Comparison of ENCODE assay signal across 16 mouse cellular contexts in the genomic region with DNA sequence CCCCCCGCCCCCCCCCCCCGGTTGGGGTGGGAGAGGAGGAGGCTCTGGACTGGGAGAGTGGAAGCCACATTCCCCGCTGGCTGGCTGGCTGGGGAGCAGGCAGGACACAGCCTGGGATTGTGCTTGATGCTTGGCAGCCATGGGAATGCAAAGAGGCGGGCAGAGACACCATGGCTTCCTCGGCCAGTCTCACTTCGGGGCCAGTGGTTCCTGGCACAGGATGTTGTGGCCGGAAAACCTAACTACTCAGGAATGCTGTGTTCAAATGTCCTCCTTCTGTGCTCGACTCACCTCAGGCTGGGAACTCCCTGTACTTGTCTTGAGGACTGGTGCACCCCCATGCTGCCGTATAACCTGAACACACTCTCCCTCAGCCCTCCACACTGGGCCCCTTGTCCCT. TPM values are rescaled to one million over a fixed set of nuclear protein-coding genes. Genes with fewer than 3 reads are reported as not detected.
A peak's percentile ranks its signal among the peaks of the same experiment; 100 is the strongest.
DNase-seq lines count a peak whose midpoint lies in the region; ATAC-seq and TF ChIP-seq lines count a peak whose summit lies in the region.
"Had no signal": no experiment of that assay in that cellular context is flagged by ENCODE, and none has a peak within 500 bp of the region (broad histone marks: within the 10 kb centered on the region; RNA-seq: fewer than 3 reads in every experiment).

No protein-coding gene starts in this region.

- no peak for TF ChIP-seq CTCF in lung, adult 2 months (IDR thresholded peaks at IDR 0.05; ENCODE audit: insufficient read depth, low read length)

- H3K36me3 ChIP-seq in lung, embryonic 15.5 days = no peaks in the 10 kb centered on the region
- no peaks in the 10 kb centered on the region for H3K36me3 ChIP-seq in embryonic facial prominence, embryonic 11.5 days (replicated peaks; ENCODE audit: control insufficient read depth, insufficient read depth, low read depth, low read length)
- H3K36me3 ChIP-seq in limb, embryonic 14.5 days (ENCODE audit: control insufficient read depth, insufficient read depth, low read length) = peaks cover 3% of the 10 kb centered on the region; the same call in 1 of the 2 replicates
- H3K36me3 ChIP-seq: hindbrain, embryonic 10.5 days; neural tube, embryonic 15.5 days had no signal

- 0 out of 2 replicates have a peak overlapping the region, but pooled peaks have one; percentile 4 for H3K27ac ChIP-seq in lung, embryonic 15.5 days
- no peak overlapping the region for H3K27ac ChIP-seq in embryonic facial prominence, embryonic 11.5 days (replicated peaks; ENCODE audit: low read depth, low read length)
- peak overlapping the region; percentile 28; the same call in 1 of the 2 replicates for H3K27ac ChIP-seq in limb, embryonic 14.5 days (replicated peaks; ENCODE audit: low read depth, low read length)
- H3K27ac ChIP-seq: heart, embryonic 13.5 days; hindbrain, embryonic 10.5 days; intestine, embryonic 15.5 days; neural tube, embryonic 15.5 days had no signal

- no peak overlapping the region for H3K4me3 ChIP-seq in lung, embryonic 15.5 days
- no peak overlapping the region for H3K4me3 ChIP-seq in lung, adult 2 months (replicated peaks; ENCODE audit: extremely low read depth, low read depth, low read length)
- no peak overlapping the region for H3K4me3 ChIP-seq in embryonic facial prominence, embryonic 11.5 days (ENCODE audit: low read depth, low read length)
- H3K4me3 ChIP-seq in limb, embryonic 14.5 days (replicated peaks; ENCODE audit: low read length) = no peak overlapping the region
- H3K4me3 ChIP-seq: heart, embryonic 13.5 days; hindbrain, embryonic 10.5 days; intestine, embryonic 15.5 days; neural tube, embryonic 15.5 days had no signal

- H3K9me3 ChIP-seq in lung, embryonic 15.5 days = no peaks in the 10 kb centered on the region
- H3K9me3 ChIP-seq in embryonic facial prominence, embryonic 11.5 days (replicated peaks; ENCODE audit: control insufficient read depth, low read length) = no peaks in the 10 kb centered on the region
- no peaks in the 10 kb centered on the region for H3K9me3 ChIP-seq in limb, embryonic 14.5 days (ENCODE audit: control insufficient read depth, low read length)
- H3K9me3 ChIP-seq: heart, embryonic 13.5 days; hindbrain, embryonic 10.5 days; intestine, embryonic 15.5 days; neural tube, embryonic 15.5 days had no signal

- peak overlapping the region; percentile 6; the same call in 1 of the 2 replicates for H3K4me2 ChIP-seq in lung, embryonic 15.5 days
- H3K4me2 ChIP-seq in embryonic facial prominence, embryonic 11.5 days (ENCODE audit: low read depth, low read length) = no peak overlapping the region
- H3K4me2 ChIP-seq in limb, embryonic 14.5 days (replicated peaks; ENCODE audit: low read depth, low read length, severe bottlenecking) = no peak overlapping the region
- H3K4me2 ChIP-seq: heart, embryonic 13.5 days; intestine, embryonic 15.5 days; neural tube, embryonic 15.5 days had no signal

- TF ChIP-seq POLR2A in lung, adult 2 months (IDR thresholded peaks at IDR 0.05; ENCODE audit: borderline replicate concordance, extremely low read depth, low read depth, low read length) = no peak
- no peak for TF ChIP-seq POLR2A in limb, embryonic 14.5 days (IDR thresholded peaks at IDR 0.05; ENCODE audit: borderline replicate concordance, extremely low read depth, insufficient read depth, insufficient read length)

- WGBS in lung, embryonic 15.5 days = 29% methylated on average over 7 of the region's 9 CpGs
- 25% methylated on average over 8 of the region's 9 CpGs for WGBS in lung, adult 2 months
- 53% methylated on average over 7 of the region's 9 CpGs for WGBS in embryonic facial prominence, embryonic 11.5 days
- WGBS in limb, embryonic 14.5 days = 42% methylated on average over 7 of the region's 9 CpGs

- H3K27me3 ChIP-seq in lung, embryonic 15.5 days = peaks cover 3% of the 10 kb centered on the region; the same call in 1 of the 2 replicates
- H3K27me3 ChIP-seq in embryonic facial prominence, embryonic 11.5 days (ENCODE audit: control insufficient read depth, insufficient read depth, low read length) = peaks cover 23% of the 10 kb centered on the region
- peaks cover 7% of the 10 kb centered on the region; the same call in 1 of the 2 replicates for H3K27me3 ChIP-seq in limb, embryonic 14.5 days (ENCODE audit: control insufficient read depth, insufficient read depth, low read length)

- intact Hi-C loops in gastrocnemius, postnatal 14 days (cut with DNase I; ENCODE audit: low total_unique reads) = no loop called here

- H3K4me1 ChIP-seq in lung, embryonic 15.5 days = peaks cover 24% of the 10 kb centered on the region
- no peaks in the 10 kb centered on the region; the same call in 1 of the 2 replicates for H3K4me1 ChIP-seq in lung, adult 2 months (ENCODE audit: control insufficient read depth, insufficient read depth, low read length)
- H3K4me1 ChIP-seq in embryonic facial prominence, embryonic 11.5 days (ENCODE audit: control insufficient read depth, insufficient read depth, low read length) = no peaks in the 10 kb centered on the region
- H3K4me1 ChIP-seq in limb, embryonic 14.5 days (ENCODE audit: control insufficient read depth, insufficient read depth, low read length) = peaks cover 11% of the 10 kb centered on the region

- no peak for ATAC-seq in lung, embryonic 15.5 days (ENCODE audit: borderline replicate concordance, extremely low read depth, low FRiP score, low TSS enrichment)
- 0 out of 2 replicates have a peak, but pooled peaks have one; percentile 15 for ATAC-seq in embryonic facial prominence, embryonic 11.5 days (replicated peaks; ENCODE audit: insufficient number of reproducible peaks, low FRiP score, low TSS enrichment, low read depth)
- ATAC-seq in limb, embryonic 14.5 days (ENCODE audit: low FRiP score, low read depth) = no peak
- ATAC-seq: intestine, embryonic 15.5 days had no signal

- DNase-seq in gastrocnemius, postnatal 14 days = peak; percentile 59
- DNase-seq in gastrocnemius, adult 8-10 months (ENCODE audit: low spot score in 2 of 2) = no peak
- DNase-seq in lung, adult 2 months = no peak
- no peak for DNase-seq in embryonic facial prominence, embryonic 11.5 days (ENCODE audit: low spot score)
- peak; percentile 26 for DNase-seq in limb, embryonic 14.5 days (ENCODE audit: low spot score)
- no peak for DNase-seq in spleen, adult 12 weeks (ENCODE audit: low spot score)
- no peak for DNase-seq in thymus, postnatal 36 days
- DNase-seq: B cell, adult 2 months; cerebellum, adult 18-20 months; layer of hippocampus, adult 9-11 months; retina, postnatal 1 day had no signal

- H3K9ac ChIP-seq in lung, embryonic 15.5 days = no peak overlapping the region
- H3K9ac ChIP-seq in embryonic facial prominence, embryonic 11.5 days (replicated peaks; ENCODE audit: low read length) = no peak overlapping the region
- H3K9ac ChIP-seq in limb, embryonic 14.5 days (ENCODE audit: low read depth, low read length, severe bottlenecking) = 0 out of 2 replicates have a peak overlapping the region, but pooled peaks have one; percentile 12
- H3K9ac ChIP-seq: heart, embryonic 13.5 days; intestine, embryonic 15.5 days; neural tube, embryonic 15.5 days had no signal

RNA-seq across cellular contexts. Expression of gene Dok1, which starts 5.6 kb away (rescaled TPM):
- 1 to 10 TPM; 5.0 to 7.1 TPM for total RNA-seq in gastrocnemius, postnatal 14 days (2021)
- 1 to 10 TPM in 3 of 4 experiments, under 1 TPM in 1; 0.56 to 1.2 (median 1.1) TPM for total RNA-seq in gastrocnemius, adult 8-10 months (2022)
- polyA plus RNA-seq in lung, embryonic 15.5 days (2015; fragmentation: Nextera tagmentation; extraction: Ambion mirVana) = 18.3 and 19.6 TPM in 2 replicates
- 12.6 and 15.1 TPM in 2 replicates for polyA plus RNA-seq in lung, adult 2 months (2012; rRNA removed)
- polyA plus RNA-seq in embryonic facial prominence, embryonic 11.5 days (2014; fragmentation: Nextera tagmentation; extraction: Ambion mirVana) = 5.4 and 8.2 TPM in 2 replicates
- polyA plus RNA-seq in limb, embryonic 14.5 days (2012; rRNA removed) = 17.1 and 17.4 TPM in 2 replicates
- polyA plus RNA-seq in limb, embryonic 14.5 days (2014; fragmentation: Nextera tagmentation; extraction: Ambion mirVana) = 9.6 and 11.4 TPM in 2 replicates

RNA-seq across cellular contexts. Expression of gene Loxl3, which starts 6.3 kb away (rescaled TPM):
- total RNA-seq in gastrocnemius, postnatal 14 days (2021) = 1 to 10 TPM; 6.9 to 7.4 TPM
- 1 to 10 TPM in 3 of 4 experiments, under 1 TPM in 1; 0.97 to 1.5 (median 1.3) TPM for total RNA-seq in gastrocnemius, adult 8-10 months (2022)
- polyA plus RNA-seq in lung, embryonic 15.5 days (2015; fragmentation: Nextera tagmentation; extraction: Ambion mirVana) = 21.9 and 23.2 TPM in 2 replicates
- 6.7 and 8.5 TPM in 2 replicates for polyA plus RNA-seq in lung, adult 2 months (2012; rRNA removed)
- polyA plus RNA-seq in embryonic facial prominence, embryonic 11.5 days (2014; fragmentation: Nextera tagmentation; extraction: Ambion mirVana) = 8.9 and 10.1 TPM in 2 replicates
- 55.6 and 58.6 TPM in 2 replicates for polyA plus RNA-seq in limb, embryonic 14.5 days (2012; rRNA removed)
- 24.1 and 26.0 TPM in 2 replicates for polyA plus RNA-seq in limb, embryonic 14.5 days (2014; fragmentation: Nextera tagmentation; extraction: Ambion mirVana)

RNA-seq across cellular contexts. Expression of gene Aup1, which starts 26.6 kb away (rescaled TPM):
- total RNA-seq in gastrocnemius, postnatal 14 days (2021) = 10 to 100 TPM; 60.2 to 65.8 TPM
- 100 to 1,000 TPM in 2 of 4 experiments, 10 to 100 TPM in 2; 91.1 to 109 (median 102) TPM for total RNA-seq in gastrocnemius, adult 8-10 months (2022)
- 177 and 188 TPM in 2 replicates for polyA plus RNA-seq in lung, embryonic 15.5 days (2015; fragmentation: Nextera tagmentation; extraction: Ambion mirVana)
- 389 and 538 TPM in 2 replicates for polyA plus RNA-seq in lung, adult 2 months (2012; rRNA removed)
- 105 and 108 TPM in 2 replicates for polyA plus RNA-seq in embryonic facial prominence, embryonic 11.5 days (2014; fragmentation: Nextera tagmentation; extraction: Ambion mirVana)
- 331 and 427 TPM in 2 replicates for polyA plus RNA-seq in limb, embryonic 14.5 days (2012; rRNA removed)
- 131 and 136 TPM in 2 replicates for polyA plus RNA-seq in limb, embryonic 14.5 days (2014; fragmentation: Nextera tagmentation; extraction: Ambion mirVana)

RNA-seq across cellular contexts. Expression of gene Htra2, which starts 27.4 kb away (rescaled TPM):
- 10 to 100 TPM; 20.0 to 21.7 TPM for total RNA-seq in gastrocnemius, postnatal 14 days (2021)
- 10 to 100 TPM; 16.6 to 16.9 (median 16.7) TPM for total RNA-seq in gastrocnemius, adult 8-10 months (2022)
- 76.6 and 78.4 TPM in 2 replicates for polyA plus RNA-seq in lung, embryonic 15.5 days (2015; fragmentation: Nextera tagmentation; extraction: Ambion mirVana)
- polyA plus RNA-seq in lung, adult 2 months (2012; rRNA removed) = 47.7 and 49.3 TPM in 2 replicates
- polyA plus RNA-seq in embryonic facial prominence, embryonic 11.5 days (2014; fragmentation: Nextera tagmentation; extraction: Ambion mirVana) = 33.3 and 34.9 TPM in 2 replicates
- 99.8 and 116 TPM in 2 replicates for polyA plus RNA-seq in limb, embryonic 14.5 days (2012; rRNA removed)
- 47.0 and 48.4 TPM in 2 replicates for polyA plus RNA-seq in limb, embryonic 14.5 days (2014; fragmentation: Nextera tagmentation; extraction: Ambion mirVana)

RNA-seq across cellular contexts. Expression of gene Dqx1, which starts 29.9 kb away (rescaled TPM):
- under 1 TPM; 0.27 to 0.35 TPM for total RNA-seq in gastrocnemius, postnatal 14 days (2021)
- total RNA-seq in gastrocnemius, adult 8-10 months (2022) = under 1 TPM; 0.24 to 0.52 (median 0.33) TPM
- 0.98 and 1.7 TPM in 2 replicates for polyA plus RNA-seq in lung, embryonic 15.5 days (2015; fragmentation: Nextera tagmentation; extraction: Ambion mirVana)
- 3.6 and 4.3 TPM in 2 replicates for polyA plus RNA-seq in lung, adult 2 months (2012; rRNA removed)
- polyA plus RNA-seq in embryonic facial prominence, embryonic 11.5 days (2014; fragmentation: Nextera tagmentation; extraction: Ambion mirVana) = 0.45 and 0.66 TPM in 2 replicates
- 1.9 and 2.5 TPM in 2 replicates for polyA plus RNA-seq in limb, embryonic 14.5 days (2012; rRNA removed)
- 0.35 and 0.37 TPM in 2 replicates for polyA plus RNA-seq in limb, embryonic 14.5 days (2014; fragmentation: Nextera tagmentation; extraction: Ambion mirVana)

Comparison
In these comparisons a context has a peak if more than half of its experiments do, and no peak if none do; other contexts are left out.
1. DNase-seq: peak in gastrocnemius, postnatal 14 days (single experiment) and limb, embryonic 14.5 days (single experiment); none in gastrocnemius, adult 8-10 months (0 of 2), lung, adult 2 months (single experiment), embryonic facial prominence, embryonic 11.5 days (single experiment), spleen, adult 12 weeks (single experiment) and thymus, postnatal 36 days (0 of 2).